Mouse (Mus musculus) heart, postnatal 0 days (tissue): ENCODE measurements around the gene Gp5. TPM values are rescaled to one million over a fixed set of nuclear protein-coding genes. Genes with fewer than 3 reads are reported as not detected.

Experiments
- ATAC-seq: fragments of 200-750 bp; cut with Nextera tagmentation; 2 replicates; pipeline ENCODE4 v1.8.0; 2017; ENCODE audit warnings: low read depth, moderate number of reproducible peaks, moderate library complexity; ENCODE audit not compliant: insufficient read depth
- DNase-seq: peaks from one replicate; pipeline ENCODE4 v3.0.0-alpha.2; 2016; ENCODE audit warnings: low spot score
- H3K27ac ChIP-seq: fragments of 300-500 bp; sonication (generic); 2 replicates; pipeline ENCODE4 v1.5.1; 2014; ENCODE audit warnings: low read depth, mild to moderate bottlenecking
- H3K27me3 ChIP-seq: fragments of 300-500 bp; sonication (generic); 2 replicates; pipeline ENCODE4 v1.6.1; 2014; ENCODE audit warnings: low read length, mixed read lengths; ENCODE audit not compliant: control insufficient read depth, insufficient read depth
- H3K36me3 ChIP-seq: fragments of 300-500 bp; sonication (generic); replicated peaks from 2 replicates; pipeline ENCODE4 v1.6.1; 2014; ENCODE audit warnings: low read length, mixed read lengths; ENCODE audit not compliant: control insufficient read depth, insufficient read depth
- H3K4me1 ChIP-seq: fragments of 300-500 bp; sonication (generic); 2 replicates; pipeline ENCODE4 v1.6.1; 2014; ENCODE audit warnings: antibody characterized with exemption; ENCODE audit not compliant: control insufficient read depth, insufficient read depth
- H3K4me2 ChIP-seq: fragments of 300-500 bp; sonication (generic); 2 replicates; pipeline ENCODE4 v1.6.1; 2014; ENCODE audit warnings: low read depth, mild to moderate bottlenecking, low read length, moderate library complexity
- H3K4me3 ChIP-seq: fragments of 300-500 bp; sonication (generic); 2 replicates; pipeline ENCODE4 v1.5.1; 2014; ENCODE audit warnings: low read depth, low read length
- H3K9ac ChIP-seq: fragments of 300-500 bp; sonication (generic); replicated peaks from 2 replicates; pipeline ENCODE4 v1.6.1; 2014; ENCODE audit warnings: low read depth, low read length, mixed read lengths
- H3K9me3 ChIP-seq: fragments of 300-500 bp; sonication (generic); replicated peaks from 2 replicates; pipeline ENCODE4 v1.6.1; 2016; ENCODE audit warnings: low read length; ENCODE audit not compliant: control insufficient read depth
- CTCF ChIP-seq: IDR thresholded peaks from 2 replicates; pipeline ENCODE4 v1.5.1; 2016; ENCODE audit warnings: antibody characterized with exemption, control low read depth, low read depth
- EP300 ChIP-seq: IDR thresholded peaks from 2 replicates; pipeline ENCODE4 v1.6.1; 2016; ENCODE audit warnings: antibody characterized with exemption, low read depth
- WGBS: fragments of 180-500 bp; shearing (Covaris S2); extraction: QIAGEN DNeasy Blood & Tissue Kit; methylation state at CpG from one replicate; pipeline ENCODE4 v1.1.7; 2014; 5-methylcytosine and 5-hydroxymethylcytosine counted together
- polyA plus RNA-seq: library from polyadenylated mRNA; unstranded; fragments of >200 nt; fragmentation: Nextera tagmentation; extraction: Ambion mirVana; gene quantifications from 2 replicates; pipeline ENCODE4 v1.2.1, GENCODE M21; 2015
- total RNA-seq: library from RNA; depleted of rRNA; stranded (reverse); fragments of >200 nt; gene quantifications from 2 replicates; pipeline ENCODE4 v1.2.3, GENCODE M21; 2014; ENCODE audit warnings: low replicate concordance; rRNA removed

Gp5 gene
- total and polyA plus RNA-seq, 2 experiments from 2014 or later, result 0.19 to 0.53 TPM

DNA sequence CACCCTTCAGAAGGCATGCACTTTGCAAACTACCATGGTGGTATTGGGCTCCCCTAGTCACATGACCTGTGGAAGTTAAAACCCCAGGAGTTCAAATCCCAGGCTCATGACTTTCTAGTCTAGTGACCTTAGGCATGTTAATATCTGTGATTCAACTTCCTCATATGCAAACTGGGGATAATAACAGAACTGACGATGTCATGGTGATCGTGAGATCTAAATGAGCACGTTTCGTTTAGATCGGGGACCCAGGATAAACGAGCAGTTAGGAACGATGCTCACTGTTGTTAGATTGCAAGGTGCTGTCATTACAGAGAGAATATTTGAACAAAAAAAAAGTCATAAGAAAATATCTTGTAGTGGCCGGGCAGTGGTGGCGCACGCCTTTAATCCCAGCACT lies 48.4 kb downstream of the Gp5 start:
- TF ChIP-seq EP300, result no peak
- TF ChIP-seq CTCF, result no peak
- DNase-seq (no peak), ATAC-seq (no peak)
- Histone ChIP-seq H3K27ac (no peak overlapping the region), H3K9me3 (no peaks in the 10 kb centered on the region), H3K4me1 (no peaks in the 10 kb centered on the region; the same call in 1 of the 2 replicates), H3K36me3 (no peaks in the 10 kb centered on the region), H3K4me3 (no peak overlapping the region), H3K9ac (no peak overlapping the region), H3K27me3 (no peaks in the 10 kb centered on the region), H3K4me2 (no peak overlapping the region)
- WGBS, result 82% methylated on average over 10 of the region's 10 CpGs

GRCm38 (mm10) chr16:30261341-30261740 lies 49.2 kb downstream of the Gp5 start:
- 74% methylated on average over 9 of the region's 9 CpGs for WGBS
- no peak overlapping the region for H3K4me2 ChIP-seq
- no peaks in the 10 kb centered on the region; the same call in 1 of the 2 replicates for H3K4me1 ChIP-seq
- H3K9me3 ChIP-seq, result no peaks in the 10 kb centered on the region
- H3K9ac ChIP-seq, result no peak overlapping the region
- ATAC-seq (no peak), DNase-seq (no peak)
- no peak for TF ChIP-seq EP300
- no peak for TF ChIP-seq CTCF
- H3K36me3 ChIP-seq, result no peaks in the 10 kb centered on the region
- no peak overlapping the region for H3K4me3 ChIP-seq
- H3K27ac ChIP-seq, result no peak overlapping the region
- H3K27me3 ChIP-seq, result no peaks in the 10 kb centered on the region

DNA sequence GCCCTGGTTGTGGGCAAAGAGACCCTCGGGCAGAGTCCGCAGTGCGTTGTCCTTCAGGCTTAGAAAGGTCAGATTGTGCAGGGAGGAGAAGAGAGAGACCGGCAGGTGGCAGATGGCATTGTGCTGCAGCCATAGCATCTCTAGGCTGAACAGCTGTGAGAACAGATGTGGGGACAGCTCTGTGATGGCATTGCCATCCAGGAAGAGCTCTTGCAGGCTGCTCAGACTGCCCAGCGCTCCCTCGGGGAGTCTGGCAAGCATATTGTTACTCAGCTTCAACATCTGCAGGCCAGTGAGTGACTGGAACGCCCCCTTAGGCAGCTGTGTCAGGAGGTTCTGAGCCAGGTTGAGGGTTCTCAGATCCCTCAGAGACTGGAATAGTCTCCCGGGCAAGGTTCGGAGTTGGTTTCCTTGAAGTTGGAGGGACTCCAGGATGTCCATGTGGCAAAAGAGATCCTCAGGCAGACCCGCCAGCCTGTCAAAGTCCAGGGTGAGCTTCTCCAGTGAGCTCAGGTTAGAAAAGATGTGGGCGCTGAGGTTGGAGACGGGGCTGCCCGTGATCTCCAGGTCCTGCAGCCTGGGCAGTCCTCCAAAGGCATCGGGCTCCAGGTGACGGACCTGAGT lies 50.5 kb downstream of the Gp5 start:
- Histone ChIP-seq H3K27me3 (0 out of 2 replicates have a peak, but pooled peaks cover under 1% of the 10 kb centered on the region), H3K36me3 (no peaks in the 10 kb centered on the region), H3K9me3 (no peaks in the 10 kb centered on the region), H3K4me2 (no peak overlapping the region), H3K4me3 (no peak overlapping the region), H3K9ac (no peak overlapping the region), H3K4me1 (no peaks in the 10 kb centered on the region; the same call in 1 of the 2 replicates), H3K27ac (peak overlapping the region; percentile 54)
- TF ChIP-seq CTCF (no peak), EP300 (no peak)
- DNase-seq (no peak), ATAC-seq (no peak)
- 77% methylated on average over 15 of the region's 15 CpGs for WGBS

DNA sequence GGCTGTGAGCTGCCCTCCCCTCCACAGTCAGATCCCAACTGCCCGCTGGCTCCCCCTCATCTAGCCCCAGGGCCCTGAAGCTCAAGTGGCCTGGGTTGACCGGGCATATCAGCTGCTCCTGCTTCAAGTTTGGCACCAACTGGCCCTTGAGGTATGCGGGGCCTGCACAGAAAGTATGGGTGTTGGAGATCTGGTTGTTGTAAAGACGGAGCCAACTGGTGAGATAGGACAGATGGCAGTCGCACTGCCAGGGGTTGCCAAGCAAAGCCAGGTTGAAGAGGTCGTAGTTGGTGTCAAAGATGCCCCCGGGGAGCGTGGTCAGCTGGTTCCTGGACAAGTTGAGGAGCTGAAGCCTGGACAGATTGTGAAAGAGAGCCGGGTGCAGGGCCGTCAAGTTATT lies 51.1 kb downstream of the Gp5 start:
- 0 out of 2 replicates have a peak, but pooled peaks cover 2% of the 10 kb centered on the region for H3K27me3 ChIP-seq
- H3K27ac ChIP-seq, result peak overlapping the region; percentile 54
- no peaks in the 10 kb centered on the region for H3K36me3 ChIP-seq
- WGBS, result 37% methylated on average over 10 of the region's 10 CpGs
- H3K4me3 ChIP-seq, result no peak overlapping the region
- no peak overlapping the region for H3K4me2 ChIP-seq
- DNase-seq, result peak; percentile 62
- H3K4me1 ChIP-seq, result no peaks in the 10 kb centered on the region; the same call in 1 of the 2 replicates
- ATAC-seq, result peak; percentile 87
- H3K9ac ChIP-seq, result no peak overlapping the region
- H3K9me3 ChIP-seq, result no peaks in the 10 kb centered on the region
- TF ChIP-seq EP300 (no peak; the same call in 1 of the 2 replicates), CTCF (no peak)

GRCm38 (mm10) chr16:30258441-30258840 lies 52.1 kb downstream of the Gp5 start:
- H3K4me3 ChIP-seq, result no peak overlapping the region
- no peak overlapping the region for H3K4me2 ChIP-seq
- H3K9ac ChIP-seq, result no peak overlapping the region
- WGBS, result 86% methylated on average over 7 of the region's 7 CpGs
- TF ChIP-seq CTCF (no peak), EP300 (no peak)
- no peaks in the 10 kb centered on the region for H3K36me3 ChIP-seq
- no peaks in the 10 kb centered on the region for H3K9me3 ChIP-seq
- H3K27me3 ChIP-seq, result 0 out of 2 replicates have a peak, but pooled peaks cover 2% of the 10 kb centered on the region
- H3K27ac ChIP-seq, result no peak overlapping the region
- no peak for ATAC-seq
- H3K4me1 ChIP-seq, result no peaks in the 10 kb centered on the region; the same call in 1 of the 2 replicates
- DNase-seq, result no peak

DNA sequence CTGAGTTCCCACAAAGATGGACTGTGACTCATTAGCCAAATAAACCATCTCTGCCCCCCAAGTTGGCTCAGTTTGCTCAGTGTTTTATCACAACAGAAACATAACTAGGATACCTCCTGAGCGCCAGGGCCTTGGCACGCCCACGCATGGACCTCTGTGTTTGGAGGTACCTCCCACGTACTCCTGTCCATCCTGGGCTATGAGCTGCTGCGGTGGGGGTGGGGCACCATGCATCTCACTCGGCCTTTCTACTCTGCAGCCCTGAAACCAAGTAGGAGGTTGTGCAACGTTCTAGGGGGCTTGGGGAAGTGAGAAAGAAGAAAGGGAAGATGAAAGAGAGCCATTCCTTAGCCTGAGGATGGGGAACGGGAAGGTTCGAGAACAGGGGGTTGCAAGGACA lies 52.9 kb downstream of the Gp5 start:
- Histone ChIP-seq H3K9me3 (no peaks in the 10 kb centered on the region), H3K27ac (no peak overlapping the region), H3K4me1 (no peaks in the 10 kb centered on the region; the same call in 1 of the 2 replicates), H3K4me2 (no peak overlapping the region), H3K36me3 (no peaks in the 10 kb centered on the region), H3K9ac (no peak overlapping the region), H3K27me3 (0 out of 2 replicates have a peak, but pooled peaks cover 2% of the 10 kb centered on the region), H3K4me3 (no peak overlapping the region)
- TF ChIP-seq CTCF (no peak), EP300 (no peak)
- ATAC-seq (no peak), DNase-seq (no peak)
- 58% methylated on average over 9 of the region's 9 CpGs for WGBS

Other genes starting within 250 kb of the Gp5 start
- gene Hes1, start 246.4 kb downstream of the Gp5 start, total RNA-seq, result 19.3 and 20.9 TPM in 2 replicates
- gene Hes1, start 246.4 kb downstream of the Gp5 start, polyA plus RNA-seq, result 24.9 and 27.2 TPM in 2 replicates
- 1.2 TPM in 1 of 2 replicates, not detected in the other for gene Cpn2, start 43.3 kb downstream of the Gp5 start, total RNA-seq
- gene Cpn2, start 43.3 kb downstream of the Gp5 start, polyA plus RNA-seq, result 0.10 and 0.19 TPM in 2 replicates
- 0.04 TPM in 1 of 2 replicates, not detected in the other for gene Lrrc15, start 27.5 kb downstream of the Gp5 start, total RNA-seq
- 0.38 and 0.53 TPM in 2 replicates for gene Lrrc15, start 27.5 kb downstream of the Gp5 start, polyA plus RNA-seq
- 27.1 and 34.4 TPM in 2 replicates for gene Atp13a3, start 95.2 kb upstream of the Gp5 start, total RNA-seq
- gene Atp13a3, start 95.2 kb upstream of the Gp5 start, polyA plus RNA-seq, result 3.9 and 4.5 TPM in 2 replicates
- gene Tmem44, start 240.1 kb upstream of the Gp5 start, total RNA-seq, result 31.1 and 33.5 TPM in 2 replicates
- 11.8 and 14.6 TPM in 2 replicates for gene Tmem44, start 240.1 kb upstream of the Gp5 start, polyA plus RNA-seq